Mouse (Mus musculus): ENCODE results near the gene Ptpro. TPM values are rescaled to one million over a fixed set of nuclear protein-coding genes. Genes with fewer than 3 reads are reported as not detected.

Ptpro gene
- total and polyA plus RNA-seq, 3 experiments: 0.05 TPM; not detected in 2

- Histone ChIP-seq H3K4me1 (ENCODE audit: insufficient read depth, low read depth, low read length) (no peaks in the 10 kb centered on the region), H3K27me3 (ENCODE audit: insufficient read depth, low read length) (no peaks in the 10 kb centered on the region), H3K9me3 (replicated peaks) (peaks cover 53% of the 10 kb centered on the region), H3K36me3 (replicated peaks) (no peaks in the 10 kb centered on the region), H3K4me3 (ENCODE audit: low read depth, low read length) (no peak overlapping the region)
- DNase-seq (ENCODE audit: low spot score) (no peak), ATAC-seq (ENCODE audit: extremely low read depth, insufficient number of reproducible peaks, low FRiP score, poor library complexity, severe bottlenecking) (no peak)
- TF ChIP-seq TAL1 (conservative IDR thresholded peaks at IDR 0.05; ENCODE audit: low read depth, low read length): no peak
- no peak for TF ChIP-seq POLR2AphosphoS5 (IDR thresholded peaks at IDR 0.05; ENCODE audit: insufficient replicate concordance, low read depth, low read length)
- no peak for TF ChIP-seq GATA2 (IDR thresholded peaks at IDR 0.05; ENCODE audit: borderline replicate concordance, low read depth, low read length)
- no peak for TF ChIP-seq CTCF (IDR thresholded peaks at IDR 0.05; ENCODE audit: low read depth, low read length)
- no peak for TF ChIP-seq GATA1 (IDR thresholded peaks at IDR 0.05; ENCODE audit: borderline replicate concordance, low read length)
These were observed 242.0 kb downstream of the Ptpro start for GRCm38 (mm10) chr6:137494136-137494475.

GRCm38 (mm10) chr6:137494801-137495200 is 242.7 kb downstream of the Ptpro start:
- Histone ChIP-seq H3K36me3 (replicated peaks) (no peaks in the 10 kb centered on the region), H3K9me3 (replicated peaks) (peaks cover 47% of the 10 kb centered on the region), H3K4me3 (ENCODE audit: low read depth, low read length) (no peak overlapping the region), H3K27me3 (ENCODE audit: insufficient read depth, low read length) (no peaks in the 10 kb centered on the region), H3K4me1 (ENCODE audit: insufficient read depth, low read depth, low read length) (no peaks in the 10 kb centered on the region)
- DNase-seq (ENCODE audit: low spot score) (no peak), ATAC-seq (ENCODE audit: extremely low read depth, insufficient number of reproducible peaks, low FRiP score, poor library complexity, severe bottlenecking) (no peak)
- TF ChIP-seq TAL1 (conservative IDR thresholded peaks at IDR 0.05; ENCODE audit: low read depth, low read length) (no peak), GATA2 (IDR thresholded peaks at IDR 0.05; ENCODE audit: borderline replicate concordance, low read depth, low read length) (no peak), CTCF (IDR thresholded peaks at IDR 0.05; ENCODE audit: low read depth, low read length) (no peak), POLR2AphosphoS5 (IDR thresholded peaks at IDR 0.05; ENCODE audit: insufficient replicate concordance, low read depth, low read length) (no peak), GATA1 (IDR thresholded peaks at IDR 0.05; ENCODE audit: borderline replicate concordance, low read length) (no peak)

GRCm38 (mm10) chr6:137495233-137495632 is 243.1 kb downstream of the Ptpro start:
- no peak overlapping the region for H3K4me3 ChIP-seq (ENCODE audit: low read depth, low read length)
- no peaks in the 10 kb centered on the region for H3K36me3 ChIP-seq (replicated peaks)
- ATAC-seq (ENCODE audit: extremely low read depth, insufficient number of reproducible peaks, low FRiP score, poor library complexity, severe bottlenecking): no peak
- no peaks in the 10 kb centered on the region for H3K27me3 ChIP-seq (ENCODE audit: insufficient read depth, low read length)
- H3K4me1 ChIP-seq (ENCODE audit: insufficient read depth, low read depth, low read length): no peaks in the 10 kb centered on the region
- no peak for TF ChIP-seq GATA2 (IDR thresholded peaks at IDR 0.05; ENCODE audit: borderline replicate concordance, low read depth, low read length)
- H3K9me3 ChIP-seq (replicated peaks): peaks cover 43% of the 10 kb centered on the region
- DNase-seq (ENCODE audit: low spot score): no peak

GRCm38 (mm10) chr6:137496562-137496961 is 244.4 kb downstream of the Ptpro start:
- ATAC-seq (ENCODE audit: extremely low read depth, insufficient number of reproducible peaks, low FRiP score, poor library complexity, severe bottlenecking) (no peak), DNase-seq (ENCODE audit: low spot score) (no peak)
- Histone ChIP-seq H3K9me3 (replicated peaks) (peaks cover 48% of the 10 kb centered on the region), H3K36me3 (replicated peaks) (no peaks in the 10 kb centered on the region), H3K4me3 (ENCODE audit: low read depth, low read length) (no peak overlapping the region), H3K27me3 (ENCODE audit: insufficient read depth, low read length) (no peaks in the 10 kb centered on the region), H3K4me1 (ENCODE audit: insufficient read depth, low read depth, low read length) (no peaks in the 10 kb centered on the region)
- TF ChIP-seq GATA1 (IDR thresholded peaks at IDR 0.05; ENCODE audit: borderline replicate concordance, low read length) (no peak), CTCF (IDR thresholded peaks at IDR 0.05; ENCODE audit: low read depth, low read length) (no peak), GATA2 (IDR thresholded peaks at IDR 0.05; ENCODE audit: borderline replicate concordance, low read depth, low read length) (no peak), POLR2AphosphoS5 (IDR thresholded peaks at IDR 0.05; ENCODE audit: insufficient replicate concordance, low read depth, low read length) (no peak)

GRCm38 (mm10) chr6:137497208-137497835 is 245.2 kb downstream of the Ptpro start:
- Histone ChIP-seq H3K27me3 (ENCODE audit: insufficient read depth, low read length) (no peaks in the 10 kb centered on the region), H3K4me3 (ENCODE audit: low read depth, low read length) (no peak overlapping the region), H3K4me1 (ENCODE audit: insufficient read depth, low read depth, low read length) (no peaks in the 10 kb centered on the region), H3K9me3 (replicated peaks) (peaks cover 43% of the 10 kb centered on the region), H3K36me3 (replicated peaks) (no peaks in the 10 kb centered on the region)
- no peak for TF ChIP-seq POLR2AphosphoS5 (IDR thresholded peaks at IDR 0.05; ENCODE audit: insufficient replicate concordance, low read depth, low read length)
- TF ChIP-seq TAL1 (conservative IDR thresholded peaks at IDR 0.05; ENCODE audit: low read depth, low read length): no peak
- no peak for TF ChIP-seq CTCF (IDR thresholded peaks at IDR 0.05; ENCODE audit: low read depth, low read length)
- TF ChIP-seq GATA1 (IDR thresholded peaks at IDR 0.05; ENCODE audit: borderline replicate concordance, low read length): no peak
- no peak for TF ChIP-seq GATA2 (IDR thresholded peaks at IDR 0.05; ENCODE audit: borderline replicate concordance, low read depth, low read length)
- DNase-seq (ENCODE audit: low spot score) (no peak), ATAC-seq (ENCODE audit: extremely low read depth, insufficient number of reproducible peaks, low FRiP score, poor library complexity, severe bottlenecking) (no peak)

- DNase-seq (ENCODE audit: low spot score): no peak
- no peaks in the 10 kb centered on the region for H3K27me3 ChIP-seq (ENCODE audit: insufficient read depth, low read length)
- H3K4me1 ChIP-seq (ENCODE audit: insufficient read depth, low read depth, low read length): no peaks in the 10 kb centered on the region
- H3K4me3 ChIP-seq (ENCODE audit: low read depth, low read length): no peak overlapping the region
- no peaks in the 10 kb centered on the region for H3K36me3 ChIP-seq (replicated peaks)
- no peak for ATAC-seq (ENCODE audit: extremely low read depth, insufficient number of reproducible peaks, low FRiP score, poor library complexity, severe bottlenecking)
- peaks cover 40% of the 10 kb centered on the region for H3K9me3 ChIP-seq (replicated peaks)
- TF ChIP-seq TAL1 (conservative IDR thresholded peaks at IDR 0.05; ENCODE audit: low read depth, low read length) (no peak), GATA2 (IDR thresholded peaks at IDR 0.05; ENCODE audit: borderline replicate concordance, low read depth, low read length) (no peak), POLR2AphosphoS5 (IDR thresholded peaks at IDR 0.05; ENCODE audit: insufficient replicate concordance, low read depth, low read length) (no peak), CTCF (IDR thresholded peaks at IDR 0.05; ENCODE audit: low read depth, low read length) (no peak), GATA1 (IDR thresholded peaks at IDR 0.05; ENCODE audit: borderline replicate concordance, low read length) (no peak)
These were observed 246.7 kb downstream of the Ptpro start for GRCm38 (mm10) chr6:137498781-137499180.
